Comparison of ENCODE assay signal across 25 mouse cellular contexts in genomic region chr12:7973773-7974322, GRCm38 (mm10). TPM values are rescaled to one million over a fixed set of nuclear protein-coding genes. Genes with fewer than 3 reads are reported as not detected.
DNase-seq lines count a peak whose midpoint lies in the region; ATAC-seq and TF ChIP-seq lines count a peak whose summit lies in the region.
"Had no signal": no experiment of that assay in that cellular context is flagged by ENCODE, and none has a peak within 500 bp of the region (broad histone marks: within the 10 kb centered on the region; RNA-seq: fewer than 3 reads in every experiment).

No protein-coding gene starts in this region.

- WGBS in forebrain, embryonic 16.5 days, result 35% methylated on average over 5 of the region's 5 CpGs
- 78% methylated on average over 5 of the region's 5 CpGs for WGBS in forebrain, embryonic 10.5 days
- 38% methylated on average over 5 of the region's 5 CpGs for WGBS in kidney, adult 2 months
- 52% methylated on average over 5 of the region's 5 CpGs for WGBS in kidney, embryonic 14.5 days
- WGBS in neural tube, embryonic 13.5 days, result 37% methylated on average over 5 of the region's 5 CpGs
- WGBS in neural tube, embryonic 15.5 days, result 38% methylated on average over 5 of the region's 5 CpGs

- no peaks in the 10 kb centered on the region for H3K9me3 ChIP-seq in forebrain, embryonic 16.5 days (ENCODE audit: control insufficient read depth, low read length)
- no peaks in the 10 kb centered on the region for H3K9me3 ChIP-seq in forebrain, embryonic 10.5 days
- H3K9me3 ChIP-seq in kidney, embryonic 14.5 days (ENCODE audit: control insufficient read depth, low read length), result no peaks in the 10 kb centered on the region
- no peaks in the 10 kb centered on the region for H3K9me3 ChIP-seq in neural tube, embryonic 13.5 days
- no peaks in the 10 kb centered on the region for H3K9me3 ChIP-seq in neural tube, embryonic 15.5 days (replicated peaks)
- H3K9me3 ChIP-seq: heart, embryonic 10.5 days; heart, embryonic 15.5 days; kidney, embryonic 15.5 days; limb, embryonic 13.5 days; lung, embryonic 15.5 days had no signal

- no peaks in the 10 kb centered on the region for H3K36me3 ChIP-seq in forebrain, embryonic 16.5 days (ENCODE audit: control insufficient read depth, insufficient read depth)
- H3K36me3 ChIP-seq in forebrain, embryonic 10.5 days (replicated peaks), result no peaks in the 10 kb centered on the region
- H3K36me3 ChIP-seq in kidney, adult 2 months (ENCODE audit: control insufficient read depth, insufficient read depth, low read length), result no peaks in the 10 kb centered on the region
- H3K36me3 ChIP-seq in kidney, embryonic 14.5 days (ENCODE audit: control insufficient read depth, insufficient read depth, low read length), result no peaks in the 10 kb centered on the region
- no peaks in the 10 kb centered on the region for H3K36me3 ChIP-seq in neural tube, embryonic 13.5 days
- H3K36me3 ChIP-seq in neural tube, embryonic 15.5 days, result no peaks in the 10 kb centered on the region
- H3K36me3 ChIP-seq: heart, embryonic 10.5 days; heart, embryonic 15.5 days; kidney, embryonic 15.5 days; limb, embryonic 13.5 days; lung, embryonic 15.5 days had no signal

- TF ChIP-seq CTCF in kidney, adult 2 months (conservative IDR thresholded peaks at IDR 0.05; ENCODE audit: insufficient read depth, insufficient read length, low read depth, low read length), result no peak

- no peak overlapping the region for H3K4me2 ChIP-seq in forebrain, embryonic 16.5 days (ENCODE audit: low read length)
- H3K4me2 ChIP-seq in kidney, embryonic 14.5 days (replicated peaks; ENCODE audit: low read depth, low read length), result no peak overlapping the region
- H3K4me2 ChIP-seq in neural tube, embryonic 13.5 days, result no peak overlapping the region
- no peak overlapping the region for H3K4me2 ChIP-seq in neural tube, embryonic 15.5 days
- H3K4me2 ChIP-seq: heart, embryonic 15.5 days; kidney, embryonic 15.5 days; limb, embryonic 13.5 days; liver, embryonic 11.5 days; lung, embryonic 15.5 days; midbrain, embryonic 11.5 days had no signal

- no peaks in the 10 kb centered on the region for H3K27me3 ChIP-seq in forebrain, embryonic 16.5 days (replicated peaks; ENCODE audit: control insufficient read depth, insufficient read depth, low read length)
- no peaks in the 10 kb centered on the region for H3K27me3 ChIP-seq in forebrain, embryonic 10.5 days (ENCODE audit: poor library complexity, severe bottlenecking)
- no peaks in the 10 kb centered on the region for H3K27me3 ChIP-seq in kidney, adult 2 months (replicated peaks; ENCODE audit: control insufficient read depth, insufficient read depth, low read length)
- no peaks in the 10 kb centered on the region for H3K27me3 ChIP-seq in kidney, embryonic 14.5 days (ENCODE audit: control insufficient read depth, insufficient read depth, low read length)
- H3K27me3 ChIP-seq in neural tube, embryonic 13.5 days, result no peaks in the 10 kb centered on the region
- no peaks in the 10 kb centered on the region for H3K27me3 ChIP-seq in neural tube, embryonic 15.5 days (replicated peaks)
- H3K27me3 ChIP-seq: kidney, embryonic 15.5 days; lung, embryonic 15.5 days had no signal

- ATAC-seq in forebrain, embryonic 16.5 days, result peak; percentile 32; the same call in 1 of the 2 replicates
- no peak for ATAC-seq in kidney, embryonic 14.5 days (ENCODE audit: low FRiP score, low TSS enrichment)
- ATAC-seq in neural tube, embryonic 13.5 days (ENCODE audit: low read depth), result peak; percentile 59; the same call in 1 of the 2 replicates
- ATAC-seq in neural tube, embryonic 15.5 days (ENCODE audit: low FRiP score), result no peak
- ATAC-seq: CD4-positive, CD25-positive, alpha-beta regulatory T cell, adult 4 months; intestine, postnatal 0 days had no signal

- H3K27ac ChIP-seq in forebrain, embryonic 16.5 days (ENCODE audit: low read length), result no peak overlapping the region
- H3K27ac ChIP-seq in forebrain, embryonic 10.5 days, result no peak overlapping the region
- H3K27ac ChIP-seq in kidney, adult 2 months (ENCODE audit: insufficient read depth, low read depth, low read length), result no peak overlapping the region
- no peak overlapping the region for H3K27ac ChIP-seq in kidney, embryonic 14.5 days (ENCODE audit: low read depth, low read length)
- H3K27ac ChIP-seq in neural tube, embryonic 13.5 days (replicated peaks), result no peak overlapping the region
- H3K27ac ChIP-seq in neural tube, embryonic 15.5 days (replicated peaks), result no peak overlapping the region
- H3K27ac ChIP-seq: heart, embryonic 10.5 days; heart, embryonic 15.5 days; kidney, embryonic 15.5 days; limb, embryonic 13.5 days; lung, embryonic 15.5 days had no signal

- no peak for TF ChIP-seq POLR2A in kidney, adult 2 months (IDR thresholded peaks at IDR 0.05; ENCODE audit: low read depth, low read length)

- no peak overlapping the region for H3K4me3 ChIP-seq in forebrain, embryonic 16.5 days (replicated peaks; ENCODE audit: low read length)
- H3K4me3 ChIP-seq in forebrain, embryonic 10.5 days, result no peak overlapping the region
- H3K4me3 ChIP-seq in kidney, adult 2 months (ENCODE audit: insufficient read depth, low read depth, low read length), result no peak overlapping the region
- no peak overlapping the region for H3K4me3 ChIP-seq in kidney, embryonic 14.5 days (ENCODE audit: low read length)
- H3K4me3 ChIP-seq in neural tube, embryonic 13.5 days, result no peak overlapping the region
- H3K4me3 ChIP-seq in neural tube, embryonic 15.5 days (replicated peaks), result no peak overlapping the region
- H3K4me3 ChIP-seq: erythroblast, embryonic 14.5 days; heart, embryonic 10.5 days; heart, embryonic 15.5 days; kidney, embryonic 15.5 days; limb, embryonic 13.5 days; lung, embryonic 15.5 days had no signal

- DNase-seq in forebrain, embryonic 10.5 days (ENCODE audit: extremely low spot score, low spot score), result no peak
- peak; percentile 15 for DNase-seq in kidney, adult 2 months
- DNase-seq in yolk sac, embryonic 10.5 days (ENCODE audit: low spot score), result peak; percentile 22
- DNase-seq: adrenal gland, postnatal 25 days; cerebellum, adult 2 months; cerebellum, postnatal 14 days; gastrocnemius, postnatal 14 days; heart, postnatal 36 days; kidney, postnatal 4 days; spleen, adult 18-20 months; thymus, postnatal 14 days had no signal

- H3K4me1 ChIP-seq in forebrain, embryonic 16.5 days (replicated peaks; ENCODE audit: control insufficient read depth, insufficient read depth, low read length), result peaks cover 5% of the 10 kb centered on the region; the same call in 1 of the 2 replicates
- H3K4me1 ChIP-seq in forebrain, embryonic 10.5 days, result peaks cover 4% of the 10 kb centered on the region; the same call in 1 of the 2 replicates
- H3K4me1 ChIP-seq in kidney, adult 2 months (ENCODE audit: control insufficient read depth, insufficient read depth, low read length), result no peaks in the 10 kb centered on the region
- H3K4me1 ChIP-seq in kidney, embryonic 14.5 days (ENCODE audit: control insufficient read depth, insufficient read depth, low read length), result no peaks in the 10 kb centered on the region
- peaks cover 13% of the 10 kb centered on the region; the same call in 1 of the 2 replicates for H3K4me1 ChIP-seq in neural tube, embryonic 13.5 days (replicated peaks)
- peaks cover 5% of the 10 kb centered on the region; the same call in 1 of the 2 replicates for H3K4me1 ChIP-seq in neural tube, embryonic 15.5 days
- H3K4me1 ChIP-seq: heart, embryonic 10.5 days; heart, embryonic 15.5 days; limb, embryonic 13.5 days; lung, embryonic 15.5 days had no signal

- H3K9ac ChIP-seq in forebrain, embryonic 16.5 days (replicated peaks; ENCODE audit: low read depth, low read length), result no peak overlapping the region
- no peak overlapping the region for H3K9ac ChIP-seq in kidney, embryonic 14.5 days (ENCODE audit: low read depth, low read length)
- no peak overlapping the region for H3K9ac ChIP-seq in neural tube, embryonic 13.5 days
- H3K9ac ChIP-seq in neural tube, embryonic 15.5 days (replicated peaks), result no peak overlapping the region
- H3K9ac ChIP-seq: heart, embryonic 15.5 days; kidney, embryonic 15.5 days; limb, embryonic 13.5 days; lung, embryonic 15.5 days had no signal

RNA-seq across cellular contexts. Expression of gene Apob, which starts 3.6 kb away (rescaled TPM):
- 0.03 and 0.07 TPM in 2 replicates for polyA plus RNA-seq in forebrain, embryonic 16.5 days (2015; fragmentation: Nextera tagmentation; extraction: Ambion mirVana)
- 0.06 and 0.09 TPM in 2 replicates for polyA plus RNA-seq in forebrain, embryonic 10.5 days (2016; fragmentation: Nextera tagmentation; extraction: Ambion mirVana)
- polyA plus RNA-seq in kidney, adult 2 months (2012; rRNA removed), result 26.0 and 27.3 TPM in 2 replicates
- polyA plus RNA-seq in kidney, embryonic 14.5 days (2014; fragmentation: Nextera tagmentation; extraction: Ambion mirVana), result 0.22 TPM in 1 of 2 replicates, not detected in the other
- polyA plus RNA-seq in neural tube, embryonic 13.5 days (2015; fragmentation: Nextera tagmentation; extraction: Ambion mirVana), result 0.06 and 0.07 TPM in 2 replicates
- polyA plus RNA-seq in neural tube, embryonic 15.5 days (2015; fragmentation: Nextera tagmentation; extraction: Ambion mirVana), result 0.05 and 0.51 TPM in 2 replicates

Comparison
In these comparisons a context has a peak if more than half of its experiments do, and no peak if none do; other contexts are left out.
1. ATAC-seq: peak in forebrain, embryonic 16.5 days (single experiment) and neural tube, embryonic 13.5 days (single experiment); none in kidney, embryonic 14.5 days (single experiment) and neural tube, embryonic 15.5 days (single experiment).
2. RNA of gene Apob, which starts 3.6 kb away (polyA plus RNA-seq): 26.0 to 27.3 TPM in kidney, adult 2 months; 0.22 TPM in kidney, embryonic 14.5 days, 0.06 to 0.09 TPM in forebrain, embryonic 10.5 days, 0.06 to 0.07 TPM in neural tube, embryonic 13.5 days, 0.05 to 0.51 TPM in neural tube, embryonic 15.5 days and 0.03 to 0.07 TPM in forebrain, embryonic 16.5 days; every median in the first group is over 10 times any median in the second.